8 mouse cellular contexts compared by ENCODE assay signal in the genomic region with DNA sequence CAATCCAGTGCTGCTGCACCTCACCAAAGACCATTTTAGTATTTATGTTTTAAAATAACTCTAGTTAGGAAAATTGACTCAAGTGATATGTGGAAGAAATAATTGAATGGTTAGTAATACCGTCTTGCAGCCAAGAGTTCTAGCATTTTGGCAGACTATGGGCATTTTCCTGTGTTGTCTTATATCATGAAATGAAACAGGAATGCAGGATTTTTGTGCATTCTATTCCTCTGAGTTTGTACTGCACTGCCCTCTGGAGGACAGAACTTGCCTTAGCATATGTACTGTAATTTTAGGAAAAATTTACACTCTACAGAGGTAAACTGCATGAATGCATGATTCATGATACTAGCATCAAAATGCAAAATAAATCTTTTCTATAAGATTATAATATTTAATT.
A peak's percentile ranks its signal among the peaks of the same experiment; 100 is the strongest.
DNase-seq lines count a peak whose midpoint lies in the region; ATAC-seq lines count a peak whose summit lies in the region.

No protein-coding gene starts in this region.

- ATAC-seq in embryonic facial prominence, embryonic 11.5 days (replicated peaks; ENCODE audit: insufficient number of reproducible peaks, low FRiP score, low TSS enrichment, low read depth), result no peak
- ATAC-seq in frontal cortex, adult (ENCODE audit: low TSS enrichment), result peak; percentile 96

- 63% methylated on average over 1 of the region's 1 CpGs for WGBS in embryonic facial prominence, embryonic 11.5 days
- 64% methylated on average over 1 of the region's 1 CpGs for WGBS in embryonic facial prominence, embryonic 10.5 days

- DNase-seq in embryonic facial prominence, embryonic 11.5 days (ENCODE audit: low spot score), result peak; percentile 70
- DNase-seq in embryonic facial prominence, embryonic 10.5 days (ENCODE audit: low spot score), result no peak
- peak; percentile 10 for DNase-seq in thymus, postnatal 4 days
- no peak for DNase-seq in thymus, postnatal 36 days
- DNase-seq in layer of hippocampus, postnatal 10 days (ENCODE audit: low spot score in 2 of 2), result peak; percentile 46 to 64
- peak; percentile 0 for DNase-seq in naive thymus-derived CD4-positive, alpha-beta T cell, adult 2 months (ENCODE audit: low read depth)
- no peak for DNase-seq in thymus, postnatal 25 days

- no peaks in the 10 kb centered on the region for H3K4me1 ChIP-seq in embryonic facial prominence, embryonic 11.5 days (ENCODE audit: control insufficient read depth, insufficient read depth, low read length)
- no peaks in the 10 kb centered on the region for H3K4me1 ChIP-seq in embryonic facial prominence, embryonic 10.5 days

- H3K4me2 ChIP-seq in embryonic facial prominence, embryonic 11.5 days (ENCODE audit: low read depth, low read length), result no peak overlapping the region

- H3K27ac ChIP-seq in embryonic facial prominence, embryonic 11.5 days (replicated peaks; ENCODE audit: low read depth, low read length), result no peak overlapping the region
- H3K27ac ChIP-seq in embryonic facial prominence, embryonic 10.5 days (replicated peaks), result no peak overlapping the region

- no peaks in the 10 kb centered on the region for H3K27me3 ChIP-seq in embryonic facial prominence, embryonic 11.5 days (ENCODE audit: control insufficient read depth, insufficient read depth, low read length)
- no peaks in the 10 kb centered on the region for H3K27me3 ChIP-seq in embryonic facial prominence, embryonic 10.5 days (replicated peaks; ENCODE audit: low read depth, poor library complexity, severe bottlenecking)

- no peaks in the 10 kb centered on the region for H3K9me3 ChIP-seq in embryonic facial prominence, embryonic 11.5 days (replicated peaks; ENCODE audit: control insufficient read depth, low read length)
- no peaks in the 10 kb centered on the region for H3K9me3 ChIP-seq in embryonic facial prominence, embryonic 10.5 days

- no peak overlapping the region for H3K9ac ChIP-seq in embryonic facial prominence, embryonic 11.5 days (replicated peaks; ENCODE audit: low read length)

- H3K36me3 ChIP-seq in embryonic facial prominence, embryonic 11.5 days (replicated peaks; ENCODE audit: control insufficient read depth, insufficient read depth, low read depth, low read length), result no peaks in the 10 kb centered on the region
- no peaks in the 10 kb centered on the region for H3K36me3 ChIP-seq in embryonic facial prominence, embryonic 10.5 days (replicated peaks)

- H3K4me3 ChIP-seq in embryonic facial prominence, embryonic 11.5 days (ENCODE audit: low read depth, low read length), result no peak overlapping the region
- H3K4me3 ChIP-seq in embryonic facial prominence, embryonic 10.5 days, result no peak overlapping the region

Comparison
In these comparisons a context has a peak if more than half of its experiments do, and no peak if none do; other contexts are left out.
1. DNase-seq: peak in embryonic facial prominence, embryonic 11.5 days (single experiment), thymus, postnatal 4 days (single experiment), layer of hippocampus, postnatal 10 days (2 of 2) and naive thymus-derived CD4-positive, alpha-beta T cell, adult 2 months (single experiment); none in embryonic facial prominence, embryonic 10.5 days (single experiment), thymus, postnatal 36 days (0 of 2) and thymus, postnatal 25 days (single experiment).